Mouse (Mus musculus) gastrocnemius, postnatal 14 days (tissue): ENCODE data around the gene Slc9a2. TPM values are rescaled to one million over a fixed set of nuclear protein-coding genes. Genes with fewer than 3 reads are reported as not detected.
A peak's percentile ranks its signal among the peaks of the same experiment; 100 is the strongest.

Experiments
- DNase-seq: peaks from one replicate; pipeline ENCODE4 v3.0.0; 2021; ENCODE audit warnings: mixed read lengths
- intact Hi-C: fragments of 180-260 bp; cut with DNase I; formaldehyde crosslinking; loops from one replicate; pipeline ENCODE4 v1.15.1; 2025; ENCODE audit warnings: low total_unique reads
- total RNA-seq, 2 experiments: library from RNA; stranded (reverse); gene quantifications; 2 replicates each; pipeline ENCODE4 v1.2.3; 2021

Gene Slc9a2
- total RNA-seq, 2 experiments from 2014 or later, result 19.5 to 20.8 TPM

GRCm38 (mm10) chr1:40773234-40773633, 92.9 kb downstream of the Slc9a2 start:
- DNase-seq, result no peak
- intact Hi-C loops, result loop anchor here (10.0 kb wide), 1 partner anchor 188 kb away; the partner anchor contains the start of gene Slc9a4

DNA sequence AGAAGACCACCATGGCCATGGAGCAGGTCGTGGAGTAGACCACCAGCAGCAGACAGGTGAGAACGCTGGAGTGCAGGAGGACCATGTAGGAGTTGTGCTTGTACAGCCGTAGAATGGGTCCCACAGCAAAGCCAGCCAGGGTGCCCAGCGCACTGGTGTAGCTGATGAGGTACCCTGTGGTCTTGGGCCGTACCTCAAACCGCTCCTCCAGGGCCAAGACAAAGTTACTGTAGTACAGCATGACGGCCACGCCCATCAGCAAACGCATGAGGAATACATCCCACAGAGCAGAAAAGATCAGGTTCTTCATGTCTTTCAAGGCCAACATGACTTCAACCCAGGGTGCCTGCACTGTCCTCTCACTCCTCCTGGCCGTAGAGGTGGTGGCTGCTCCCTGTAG, 93.7 kb downstream of the Slc9a2 start:
- intact Hi-C loops, result loop anchor here (10.0 kb wide), 1 partner anchor 189 kb away; the partner anchor contains the start of gene Slc9a4
- no peak for DNase-seq

DNA sequence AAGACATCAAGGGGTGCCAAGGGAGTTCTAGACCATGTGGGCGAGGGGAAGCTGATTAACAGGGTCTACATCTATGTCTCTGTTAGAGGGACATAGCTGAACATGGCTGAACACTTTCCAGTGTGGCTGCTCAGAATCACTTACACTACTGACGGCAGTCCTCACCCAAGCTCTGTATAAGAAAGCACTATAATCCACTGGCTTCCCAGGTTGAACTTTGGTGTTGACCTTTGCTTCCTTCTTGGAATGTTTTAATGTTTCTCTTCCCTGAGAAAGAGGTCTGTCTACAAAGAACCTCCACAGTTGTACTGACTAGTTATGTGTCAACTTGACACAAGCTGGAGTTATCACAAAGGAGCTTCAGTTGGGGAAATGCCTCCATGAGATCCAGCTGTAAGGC, 95.7 kb downstream of the Slc9a2 start:
- intact Hi-C loops, result loop anchor here (10.0 kb wide), 1 partner anchor 191 kb away; the partner anchor contains the start of gene Slc9a4
- no peak for DNase-seq

DNA sequence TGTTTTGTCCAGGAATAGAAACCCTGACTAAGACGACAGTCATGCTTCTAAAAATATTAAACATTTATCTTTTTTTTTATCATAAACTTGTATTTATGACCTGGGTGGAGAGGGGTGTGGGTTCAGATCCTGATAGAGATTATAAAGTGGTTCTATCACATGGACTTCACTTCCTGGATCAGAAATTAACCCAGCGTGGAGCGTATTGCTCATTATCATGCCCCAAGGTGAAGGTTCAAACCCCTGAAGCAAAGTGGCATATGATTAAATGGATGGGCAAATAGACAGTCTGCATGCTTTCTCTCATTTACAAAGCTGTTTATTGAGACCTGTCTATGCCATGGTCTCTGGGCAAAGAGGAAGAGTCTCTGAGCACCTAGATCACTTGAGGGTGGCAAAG, 96.4 kb downstream of the Slc9a2 start:
- intact Hi-C loops, result loop anchor here (10.0 kb wide), 1 partner anchor 192 kb away; the partner anchor contains the start of gene Slc9a4
- DNase-seq, result no peak

DNA sequence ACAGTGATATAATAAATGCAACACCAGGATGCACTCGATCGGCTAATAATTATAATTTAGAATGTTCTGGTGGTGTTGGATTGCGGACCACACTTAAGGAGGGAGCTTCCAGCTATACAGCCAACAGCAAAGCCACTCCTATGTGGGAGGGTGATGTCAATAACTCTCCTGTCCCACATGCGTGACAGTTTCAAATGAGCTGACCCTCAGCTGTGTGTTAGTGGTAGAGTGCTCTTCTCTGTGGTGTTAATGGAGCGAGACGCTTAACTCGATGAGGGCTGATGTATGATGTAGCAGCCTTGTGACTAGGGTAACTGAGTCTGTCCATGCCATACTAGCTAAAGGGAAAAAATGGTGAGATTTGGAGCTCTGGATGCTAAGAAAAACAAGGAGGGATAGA, 103.1 kb downstream of the Slc9a2 start:
- no peak for DNase-seq
- intact Hi-C loops, result no loop called here

DNA sequence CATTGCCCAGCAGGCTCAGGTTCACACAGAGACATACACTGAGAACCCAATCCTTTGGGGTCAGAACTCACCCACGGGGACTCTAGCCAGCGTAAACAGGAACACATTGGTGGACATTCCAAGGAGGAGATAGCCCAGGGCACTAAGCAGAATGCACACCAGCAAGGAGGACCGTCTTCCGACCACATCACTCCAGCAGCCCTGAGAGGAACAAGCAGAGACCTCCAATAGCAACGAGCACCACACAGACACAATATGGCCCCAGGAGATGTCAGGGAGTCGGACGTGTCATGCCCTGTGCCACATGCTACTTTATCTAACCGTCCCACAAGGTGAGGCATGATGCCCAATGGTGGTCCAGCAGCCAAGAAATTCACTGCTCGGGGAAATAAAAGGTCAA, 103.9 kb downstream of the Slc9a2 start:
- intact Hi-C loops, result no loop called here
- no peak for DNase-seq

DNA sequence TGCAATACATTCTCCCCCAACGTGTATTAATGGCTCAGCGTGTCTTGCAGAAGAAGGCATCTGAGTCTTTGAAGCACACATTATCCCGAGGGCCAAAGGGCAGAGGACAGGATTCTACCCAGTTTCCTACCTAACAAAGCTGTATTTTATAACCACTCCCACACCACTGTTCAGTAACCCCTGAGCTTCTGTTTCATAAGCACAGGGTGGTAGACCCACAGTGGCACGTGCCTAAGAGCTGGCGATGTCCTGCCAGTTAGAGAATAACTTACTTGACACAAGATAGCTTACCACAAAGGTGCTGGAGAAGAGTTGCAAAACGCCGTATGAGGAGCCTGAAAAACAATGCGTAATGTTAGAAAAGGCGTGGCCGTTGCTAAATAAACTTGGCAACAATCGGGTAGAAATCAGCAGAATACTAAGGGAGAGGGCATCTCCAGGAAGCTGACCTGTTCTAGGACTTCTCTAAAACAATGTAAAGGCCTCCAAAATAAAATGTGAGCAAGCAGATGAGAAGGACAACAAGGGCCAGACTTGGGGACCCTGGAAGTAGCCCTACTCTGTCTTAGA, 105.6 kb downstream of the Slc9a2 start:
- intact Hi-C loops, result no loop called here

GRCm38 (mm10) chr1:40788956-40789355, 108.6 kb downstream of the Slc9a2 start:
- DNase-seq, result no peak
- intact Hi-C loops, result no loop called here

More for the DNA sequence above, 105.6 kb downstream of the Slc9a2 start:
- DNase-seq, result no peak

- no peak for DNase-seq
- intact Hi-C loops, result no loop called here
These were observed 109.4 kb downstream of the Slc9a2 start for GRCm38 (mm10) chr1:40789666-40790233.

DNA sequence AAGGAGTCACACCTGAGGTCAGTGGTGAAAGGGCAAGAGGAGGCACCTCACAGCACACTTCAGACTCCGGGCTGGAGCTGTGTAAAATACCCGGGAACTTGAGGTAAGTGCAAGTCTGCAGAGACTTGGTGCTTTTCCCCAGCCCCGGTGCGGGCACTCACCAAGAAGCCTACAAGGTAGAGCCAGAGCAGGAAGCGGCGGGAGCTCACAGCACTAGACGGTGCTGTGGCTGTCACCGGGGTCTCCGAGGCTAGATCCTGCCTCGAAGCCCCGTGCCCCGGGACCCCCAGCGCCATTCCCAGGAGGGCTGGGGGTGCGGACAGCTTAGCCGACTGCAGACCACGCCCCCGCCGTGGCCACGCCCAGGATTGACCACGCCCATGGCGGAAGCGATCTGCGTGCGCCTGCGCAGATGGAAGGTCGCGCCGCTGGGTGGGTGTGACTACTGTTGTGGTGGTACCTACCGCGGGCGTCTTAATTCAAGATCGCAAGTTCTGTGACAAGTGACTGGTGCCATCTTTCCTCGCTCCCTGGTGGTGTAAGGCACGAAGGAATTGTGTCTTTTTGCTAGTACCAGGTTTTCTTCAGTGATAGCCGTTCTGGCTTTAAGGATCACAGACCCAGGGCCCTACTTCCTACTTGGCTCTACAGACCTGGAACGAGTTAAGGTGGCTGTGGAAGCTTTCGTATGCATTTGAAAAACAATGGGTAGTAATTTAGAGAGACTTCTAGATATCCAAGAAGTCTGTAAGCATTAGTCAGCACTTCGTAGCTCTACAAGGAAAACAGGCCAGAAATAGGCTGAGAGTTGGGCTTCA, 110.2 kb downstream of the Slc9a2 start, which contains the start of gene Mfsd9:
Gene Mfsd9 (minus strand): TSS at position 364 of the 818 bp plus-strand sequence.
- intact Hi-C loops, result no loop called here
- peak; percentile 85 for DNase-seq

- intact Hi-C loops, result no loop called here
These were observed 115.1 kb downstream of the Slc9a2 start for GRCm38 (mm10) chr1:40795508-40795907.

DNA sequence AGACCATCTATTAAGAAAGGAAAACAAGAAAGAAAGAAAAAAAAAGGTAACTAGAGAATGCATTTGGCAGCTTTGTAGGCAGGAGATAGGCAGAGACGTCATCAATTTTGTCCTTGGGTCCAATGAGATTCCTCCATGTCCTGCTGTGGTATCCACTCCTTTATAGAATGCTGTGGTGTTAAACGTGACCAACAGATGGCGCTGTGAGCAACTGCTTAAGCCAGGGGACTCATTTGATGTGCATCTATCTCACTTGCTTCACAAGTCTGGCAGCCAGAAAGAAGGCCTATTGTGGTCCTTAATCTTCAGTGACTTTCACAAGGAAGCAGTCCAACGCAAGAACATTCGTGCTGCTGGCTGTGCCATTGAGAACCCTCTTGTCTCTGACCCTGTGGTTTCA, 117.0 kb downstream of the Slc9a2 start:
- peak; percentile 63 for DNase-seq
- intact Hi-C loops, result no loop called here

More at GRCm38 (mm10) chr1:40795508-40795907, 115.1 kb downstream of the Slc9a2 start:
- no peak for DNase-seq

DNA sequence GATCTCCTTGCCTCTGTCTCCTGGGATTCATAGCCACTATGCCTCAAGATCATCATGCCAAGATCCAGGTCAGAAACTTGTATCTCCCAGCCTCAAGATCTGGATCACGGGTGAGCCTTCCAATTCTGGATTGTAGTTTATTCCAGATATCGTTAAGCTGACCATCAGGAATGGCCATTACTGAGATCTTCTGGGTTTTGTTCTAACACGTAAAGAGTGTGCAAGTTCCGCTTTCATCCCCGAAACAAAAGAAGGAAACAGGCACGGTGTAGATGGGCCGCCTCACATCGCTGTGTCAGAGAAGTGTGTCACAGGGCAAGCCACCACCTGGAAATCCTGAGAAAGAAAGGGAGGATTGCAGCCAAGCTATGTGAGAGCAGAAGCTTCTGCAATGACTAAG, 118.7 kb downstream of the Slc9a2 start:
- DNase-seq, result no peak
- intact Hi-C loops, result no loop called here

- intact Hi-C loops, result loop anchor here (5.0 kb wide), 1 partner anchor 41 kb away; no protein-coding TSS in a partner anchor
- no peak for DNase-seq
These were observed 120.5 kb downstream of the Slc9a2 start for GRCm38 (mm10) chr1:40800908-40801307.

DNA sequence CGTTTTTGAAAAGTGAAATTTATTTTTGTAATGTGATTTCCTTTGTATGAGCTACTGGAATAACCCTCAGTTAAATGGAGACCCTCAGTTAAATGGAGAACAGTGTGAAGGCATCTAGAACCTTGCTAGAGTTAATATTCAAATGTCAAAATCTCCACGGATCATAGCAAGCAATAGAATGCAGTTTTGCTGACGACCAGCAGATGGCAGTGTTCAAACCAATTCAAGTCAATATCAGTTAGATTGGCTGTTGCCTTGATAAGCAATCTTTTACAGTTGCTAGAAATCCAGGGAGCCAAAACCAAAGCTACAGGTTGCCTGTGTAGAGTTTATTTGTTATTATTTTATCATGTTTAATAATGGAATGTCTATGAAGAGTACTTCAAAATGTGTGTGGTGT, 122.4 kb downstream of the Slc9a2 start:
- DNase-seq, result peak; percentile 36
- intact Hi-C loops, result loop anchor here (5.0 kb wide), 1 partner anchor 40 kb away; no protein-coding TSS in a partner anchor

DNA sequence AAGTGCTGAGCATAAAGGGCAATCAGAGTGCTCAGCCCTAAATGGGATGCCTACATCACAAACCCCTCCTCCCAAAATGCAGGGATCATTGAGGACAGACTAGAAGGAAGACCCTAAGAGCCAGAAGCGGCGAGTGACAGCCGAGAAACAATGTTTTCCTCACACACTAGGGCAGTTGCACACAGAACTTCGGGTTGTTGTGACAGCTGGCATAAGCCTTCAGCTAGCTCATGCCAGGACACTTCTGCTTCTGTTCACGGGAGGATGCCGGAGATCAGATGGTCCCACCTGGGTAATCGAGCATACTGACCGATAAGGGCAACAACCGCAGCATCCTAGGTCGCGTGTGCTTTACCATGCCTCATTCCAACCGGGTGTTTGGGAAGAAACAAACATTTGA, 123.7 kb downstream of the Slc9a2 start:
- DNase-seq, result no peak
- intact Hi-C loops, result loop anchor here (5.0 kb wide), 1 partner anchor 38 kb away; no protein-coding TSS in a partner anchor

- intact Hi-C loops, result no loop called here
- peak; percentile 86 for DNase-seq
These were observed 125.0 kb downstream of the Slc9a2 start, which contains the start of gene Tmem182 for GRCm38 (mm10) chr1:40805351-40805750. Tmem182 (plus strand) TSS chr1:40805601.

DNA sequence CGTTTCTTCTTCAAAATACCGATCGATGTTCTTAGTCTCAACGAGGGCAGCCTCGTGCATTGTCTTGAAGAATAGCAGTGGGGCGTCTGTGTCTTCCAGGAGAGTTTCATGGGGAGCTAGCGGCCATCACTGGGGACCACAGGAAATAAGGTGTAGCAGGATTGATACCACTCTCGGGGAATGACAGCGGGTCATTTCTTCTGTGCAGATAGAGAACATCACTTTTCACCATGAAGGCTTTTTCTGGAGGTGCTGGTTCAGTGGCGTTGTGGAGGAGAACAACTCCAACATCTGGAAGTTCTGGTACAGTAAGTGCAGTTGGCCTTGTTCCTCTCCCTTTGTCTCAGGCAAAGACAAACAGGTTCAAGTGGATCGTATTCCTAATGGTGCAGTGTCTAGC, 125.5 kb downstream of the Slc9a2 start:
- intact Hi-C loops, result no loop called here
- DNase-seq, result no peak

- no peak for DNase-seq
- intact Hi-C loops, result no loop called here
These were observed 128.3 kb downstream of the Slc9a2 start for GRCm38 (mm10) chr1:40808643-40809042.
